Mouse (Mus musculus) frontal cortex, postnatal 25 days (tissue): ENCODE results near the gene Gm20695.
"Not testable (repeated sequence)": the region's sequence is repeated elsewhere in the genome, so short reads cannot be mapped to it uniquely, and the experiment has no call there.

Experiments used
- DNase-seq, 2 experiments: peaks; one replicate each; pipeline ENCODE4 v3.0.0; 2022; ENCODE audit warnings: low spot score in 2 of 2

Gm20695 gene

DNA sequence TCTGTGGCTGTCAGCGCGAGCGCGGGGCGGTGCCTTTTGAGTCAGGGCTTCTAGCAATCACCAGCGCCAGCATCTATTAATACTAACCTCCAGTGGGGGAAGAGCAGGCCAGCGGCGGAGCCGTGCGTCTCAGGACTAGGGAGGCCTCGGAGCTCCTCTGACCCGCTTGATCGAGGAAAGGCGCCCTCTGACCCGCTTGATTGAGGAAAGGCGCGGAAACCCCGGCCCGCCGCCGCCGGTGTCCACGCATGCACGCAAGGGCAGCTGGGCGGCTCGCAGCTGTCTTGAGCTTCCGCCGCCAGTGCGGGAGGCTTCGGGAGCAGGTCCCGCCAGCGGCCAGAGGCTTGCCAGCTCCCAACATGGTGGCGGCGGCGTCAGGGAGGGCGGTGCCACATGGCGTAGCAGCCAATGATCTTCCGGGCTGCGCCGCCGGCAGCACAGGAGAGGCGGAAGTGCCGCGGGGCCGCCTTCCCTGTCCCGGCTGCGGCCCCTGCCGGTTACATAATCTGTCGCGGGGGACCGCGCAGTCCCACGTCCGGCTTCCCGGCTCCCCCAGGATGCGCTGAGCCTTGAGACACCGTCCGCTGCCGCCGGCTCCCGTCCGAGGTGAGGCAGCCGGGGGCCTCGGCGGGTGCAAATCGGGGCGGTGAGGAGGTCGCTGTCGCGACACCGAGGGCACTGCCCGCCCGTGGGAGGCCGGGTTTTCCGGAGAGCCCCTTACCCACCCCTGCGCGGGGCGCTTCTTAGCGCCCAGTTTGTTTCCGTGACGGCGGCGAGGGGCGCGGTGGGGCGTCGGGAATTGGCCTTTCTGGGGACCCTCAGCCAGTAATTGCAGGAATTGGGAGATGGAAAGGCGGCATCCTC is at the start of gene Gm20695, which contains the start of gene Zfp597:
TSS of gene Gm20695 (plus strand) at position 448 of the 864 bp plus-strand sequence.
TSS of gene Zfp597 (minus strand) at position 361 of the 864 bp plus-strand sequence.
- peak; percentile 81 to 86 for DNase-seq

DNA sequence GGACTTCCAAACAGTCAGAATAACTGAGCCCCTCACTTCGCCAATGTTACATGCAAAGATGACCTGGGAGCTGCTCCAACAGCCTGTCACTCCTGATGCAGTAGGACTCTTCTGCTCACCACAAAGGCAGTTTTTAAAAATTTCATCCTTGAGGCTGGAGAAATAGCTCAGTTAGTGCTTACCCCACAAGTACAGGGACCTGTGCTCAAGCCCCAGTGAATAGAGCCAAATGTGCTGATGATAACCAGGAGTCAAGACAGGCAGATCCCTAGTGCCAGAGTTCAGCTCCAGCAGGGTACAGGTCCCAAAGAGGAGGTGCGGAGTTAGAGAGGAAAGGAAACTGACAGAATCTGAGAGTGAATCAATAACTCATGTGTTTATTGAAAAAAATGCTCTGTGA is 49.0 kb upstream of the Gm20695 start:
- no peak for DNase-seq

GRCm38 (mm10) chr16:3839157-3839885 is 45.1 kb upstream of the Gm20695 start:
- DNase-seq: no peak

- no peak for DNase-seq
These were observed 41.5 kb upstream of the Gm20695 start for GRCm38 (mm10) chr16:3842989-3843388.

- DNase-seq: no peak
These were observed 40.7 kb upstream of the Gm20695 start for GRCm38 (mm10) chr16:3843796-3844195.

DNA sequence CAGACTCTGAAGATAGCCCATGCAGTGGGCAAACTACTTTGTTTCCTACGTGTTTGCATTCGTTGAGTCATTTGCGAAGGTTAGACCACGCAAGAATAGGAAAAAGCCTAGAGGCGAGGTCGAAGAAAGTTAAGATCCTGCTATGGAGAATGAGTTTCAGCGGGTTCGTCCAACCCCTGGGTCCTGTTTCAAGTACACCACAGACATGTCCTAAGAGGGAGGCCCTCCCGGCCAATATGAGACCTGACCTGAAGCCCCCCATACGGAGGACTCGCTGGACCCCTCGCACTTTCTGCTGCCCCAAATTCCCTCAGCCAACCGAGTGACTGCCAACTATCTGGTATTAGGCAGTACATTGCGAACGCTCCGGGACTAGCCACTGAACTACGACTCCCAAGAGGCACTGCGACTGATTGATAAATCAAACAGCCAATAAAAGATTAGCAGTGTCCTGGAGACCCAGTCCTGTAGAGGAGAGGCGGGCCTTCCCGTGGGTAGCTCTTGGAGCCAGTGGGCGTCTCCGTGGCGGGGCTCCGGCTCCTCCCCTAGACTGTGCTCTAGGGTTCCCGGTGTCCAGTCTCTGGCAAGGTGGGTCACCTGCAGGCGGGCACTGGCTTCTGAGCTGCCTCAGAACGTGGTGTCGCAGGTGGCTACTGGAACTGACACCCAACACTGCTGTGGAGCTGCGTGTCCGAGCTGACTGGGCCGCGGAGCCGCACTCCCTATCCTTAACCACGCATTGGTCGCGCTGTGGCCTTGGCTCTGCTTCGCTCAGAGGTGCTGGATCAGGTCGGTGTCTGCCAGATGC is 37.5 kb upstream of the Gm20695 start, which contains the start of gene Zfp174:
TSS of gene Zfp174 (plus strand) at position 558 of the 808 bp plus-strand sequence.
- DNase-seq: peak; percentile 83 to 89

GRCm38 (mm10) chr16:3847871-3848270 is 36.6 kb upstream of the Gm20695 start:
- DNase-seq: no peak

GRCm38 (mm10) chr16:3848416-3848815 is 36.0 kb upstream of the Gm20695 start:
- no peak for DNase-seq

- not testable (repeated sequence) for DNase-seq
These were observed 33.1 kb upstream of the Gm20695 start for GRCm38 (mm10) chr16:3851301-3851700.

DNA sequence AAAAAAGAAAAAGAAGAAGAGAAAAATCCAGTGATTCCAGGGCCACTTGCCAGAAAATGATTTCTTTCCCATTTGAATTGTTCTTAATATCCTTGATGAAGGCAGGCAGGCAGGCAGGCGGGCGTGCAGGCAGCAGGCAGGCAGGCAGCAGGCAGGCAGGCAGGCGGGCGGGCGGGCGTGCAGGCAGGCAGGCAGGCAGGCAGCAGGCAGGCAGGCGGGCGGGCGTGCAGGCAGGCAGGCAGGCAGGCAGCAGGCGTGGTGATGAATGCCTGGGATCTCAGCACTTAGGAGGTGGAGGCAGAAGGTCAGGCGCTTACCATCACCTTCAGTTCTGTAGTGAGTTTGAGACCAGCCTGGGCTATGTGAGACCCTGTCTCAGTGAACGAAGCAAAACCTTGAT is 31.9 kb upstream of the Gm20695 start:
- no peak for DNase-seq

DNA sequence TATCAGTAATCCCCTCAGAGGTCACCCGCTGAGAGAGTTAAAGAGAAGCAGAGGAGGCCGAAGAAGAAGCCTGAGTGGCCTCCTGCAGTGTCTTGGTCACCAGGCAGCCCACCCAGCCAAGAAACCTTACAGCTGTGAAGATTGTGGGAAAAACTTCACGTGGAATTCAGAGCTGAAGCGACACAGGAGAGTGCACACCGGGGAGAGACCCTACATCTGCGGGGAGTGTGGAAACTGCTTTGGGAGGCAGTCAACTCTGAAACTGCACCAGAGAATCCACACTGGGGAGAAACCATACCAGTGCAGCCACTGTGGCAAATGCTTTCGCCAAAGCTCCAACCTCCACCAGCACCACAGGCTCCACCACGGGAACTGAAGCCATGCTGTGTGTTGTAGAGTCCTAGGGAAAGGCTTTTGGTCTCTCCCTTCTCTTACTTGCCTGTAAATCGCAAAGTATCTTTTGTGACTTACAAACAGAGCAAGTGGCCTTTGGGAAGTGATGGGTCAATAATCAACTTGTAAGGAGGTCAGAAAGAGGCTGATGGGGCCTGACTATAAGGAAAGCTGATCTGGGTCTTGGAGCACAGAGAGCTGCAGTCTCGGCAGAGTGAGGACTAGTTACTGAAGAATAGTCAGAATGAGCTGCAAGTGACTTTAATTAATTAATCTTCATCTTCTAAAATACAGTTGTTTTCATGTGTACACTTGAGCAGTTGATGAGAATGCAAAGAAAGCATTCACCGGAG is 29.8 kb upstream of the Gm20695 start:
- no peak for DNase-seq

GRCm38 (mm10) chr16:3855776-3856175 is 28.7 kb upstream of the Gm20695 start:
- DNase-seq: no peak

- no peak for DNase-seq
These were observed 25.2 kb upstream of the Gm20695 start for GRCm38 (mm10) chr16:3859254-3859653.

- no peak for DNase-seq
These were observed 12.6 kb upstream of the Gm20695 start for GRCm38 (mm10) chr16:3871815-3872214.

- peak; percentile 58 to 76 for DNase-seq
These were observed 12.0 kb upstream of the Gm20695 start, which contains the start of gene Naa60 for GRCm38 (mm10) chr16:3872216-3873047. TSS of gene Naa60 (plus strand) at chr16:3872375.

DNA sequence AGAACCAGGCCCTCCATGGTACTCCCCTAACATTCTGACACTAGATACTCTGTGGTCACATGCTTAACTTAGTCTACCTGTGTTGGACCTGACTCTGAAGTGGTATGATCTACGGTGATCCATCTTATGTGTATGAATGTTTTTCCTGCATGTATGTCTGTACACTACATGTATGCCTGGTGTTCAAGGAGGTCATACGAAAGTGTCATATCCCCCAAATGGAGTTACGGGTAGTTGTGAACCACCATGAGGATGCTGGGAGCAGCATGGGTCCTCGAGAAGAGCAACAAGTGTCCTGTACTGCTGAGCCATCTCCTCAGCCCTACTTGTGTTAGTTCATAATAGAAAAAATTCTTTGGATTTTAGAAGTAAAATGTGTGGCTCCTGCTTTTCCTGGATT is 8.1 kb upstream of the Gm20695 start:
- no peak for DNase-seq

DNA sequence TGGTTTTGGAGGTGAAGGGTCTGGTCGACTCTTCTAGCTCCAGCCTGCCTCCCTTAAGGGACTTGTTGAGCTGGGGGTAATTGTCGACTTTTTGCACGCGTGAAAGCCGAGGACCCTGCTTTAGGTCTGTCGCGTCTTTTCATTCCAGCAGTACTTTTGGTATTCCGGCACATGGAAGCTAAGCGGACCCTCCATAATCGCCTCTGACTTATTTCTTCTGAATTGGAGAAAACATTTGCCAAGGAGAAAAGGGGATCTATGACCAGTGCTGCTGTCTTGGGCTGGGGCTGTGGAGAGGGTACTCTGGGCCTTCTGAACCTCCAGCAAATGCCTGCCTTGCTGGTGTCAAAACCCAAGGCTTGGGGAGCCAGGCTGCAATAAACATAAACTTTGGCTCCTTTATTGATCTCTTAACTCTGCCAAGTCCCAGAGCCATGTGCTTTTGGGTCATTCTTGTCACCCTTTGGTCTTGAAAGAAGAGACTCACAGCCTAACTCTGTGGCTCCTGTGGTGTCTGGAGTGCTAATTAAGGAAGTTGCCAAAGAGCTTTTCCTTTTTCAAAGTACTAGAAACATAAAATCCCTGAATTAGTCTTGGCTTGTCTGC is 720 bp downstream of the Gm20695 start:
- no peak for DNase-seq

DNA sequence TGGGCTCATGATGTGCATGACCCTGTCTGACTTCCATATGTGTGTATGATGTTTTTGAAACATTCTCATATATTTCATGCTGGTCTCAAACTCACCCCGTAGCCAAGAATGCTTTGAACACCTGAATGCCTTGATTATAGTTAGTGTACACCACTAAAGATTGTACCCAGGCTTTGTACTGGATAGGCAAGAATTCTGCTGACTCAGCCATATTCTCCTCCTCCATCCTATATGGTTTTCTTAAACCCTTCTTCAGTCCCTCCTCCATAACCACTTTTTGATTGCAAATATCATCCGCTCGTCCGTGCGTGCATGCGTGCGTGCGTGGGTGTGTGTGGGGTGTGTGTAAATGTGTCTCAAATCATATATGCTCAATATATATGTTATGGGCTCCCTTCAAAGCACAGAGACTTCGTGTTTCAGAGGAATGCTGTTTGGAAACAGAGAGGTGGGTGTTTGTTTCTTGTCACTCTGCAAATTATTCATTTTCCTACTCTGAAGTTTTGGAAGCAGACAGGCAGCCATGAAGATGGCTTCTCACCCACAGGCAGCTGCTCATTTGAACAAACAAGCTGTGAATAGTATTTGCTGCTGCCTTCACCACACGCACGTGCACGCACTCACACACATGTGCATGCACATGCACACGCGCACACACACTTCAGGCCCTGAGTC is 7.3 kb downstream of the Gm20695 start:
- DNase-seq: no peak

DNA sequence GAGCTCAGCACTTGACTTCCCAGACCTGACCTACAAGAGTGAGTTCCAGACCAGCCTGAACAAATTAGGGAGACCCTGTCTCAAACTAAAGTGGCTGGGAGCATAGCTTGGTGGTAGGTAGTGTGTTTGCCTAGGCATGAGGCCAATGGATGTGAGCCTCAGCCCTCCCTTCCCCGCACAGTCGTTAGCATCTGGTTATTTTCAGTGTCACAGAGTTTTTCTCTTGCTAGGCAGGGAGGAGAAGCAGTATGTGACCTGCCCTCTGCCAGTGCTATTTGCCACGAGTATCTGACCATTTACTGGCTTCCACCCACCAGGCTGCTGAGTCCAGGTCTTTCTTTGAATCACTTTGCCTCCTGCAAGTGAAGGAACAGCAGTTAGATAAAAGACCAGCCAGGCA is 9.3 kb downstream of the Gm20695 start:
- no peak for DNase-seq
